Mouse (Mus musculus) spleen, adult 2 months (tissue): ENCODE data around the gene Nme2. TPM values are rescaled to one million over a fixed set of nuclear protein-coding genes. Genes with fewer than 3 reads are reported as not detected.

ENCODE experiments used
- DNase-seq, 2 experiments: peaks; one replicate each; pipeline versions ENCODE4 v3.0.0 to v3.0.0-alpha.2; 2012 to 2021; ENCODE audit warnings: low spot score in 2 of 2, low read depth in 1 of 2
- H3K27ac ChIP-seq: fragments of 200-500 bp; 2 replicates; pipeline ENCODE4 v1.5.1; 2012; ENCODE audit warnings: low read length, inconsistent platforms; ENCODE audit not compliant: insufficient read depth
- H3K27me3 ChIP-seq: fragments of 200-500 bp; 2 replicates; pipeline ENCODE4 v1.6.1; 2012; ENCODE audit warnings: mild to moderate bottlenecking, moderate library complexity, low read length, inconsistent platforms; ENCODE audit not compliant: control insufficient read depth, insufficient read depth
- H3K36me3 ChIP-seq: fragments of 200-500 bp; 2 replicates; pipeline ENCODE4 v1.6.1; 2012; ENCODE audit warnings: mild to moderate bottlenecking, low read length, inconsistent platforms; ENCODE audit not compliant: control insufficient read depth, insufficient read depth
- H3K4me1 ChIP-seq: fragments of 200-500 bp; 2 replicates; pipeline ENCODE4 v1.6.1; 2011; ENCODE audit warnings: inconsistent platforms; ENCODE audit not compliant: control insufficient read depth, insufficient read depth, insufficient read length
- H3K4me3 ChIP-seq: fragments of 200-500 bp; 2 replicates; pipeline ENCODE4 v1.5.1; 2011; ENCODE audit warnings: mild to moderate bottlenecking, inconsistent platforms; ENCODE audit not compliant: insufficient read depth, insufficient read length; ENCODE audit errors: extremely low read depth
- CTCF ChIP-seq: fragments of 200-500 bp; IDR thresholded peaks from 2 replicates; pipeline ENCODE4 v1.5.1; 2011; ENCODE audit warnings: mild to moderate bottlenecking, inconsistent platforms; ENCODE audit not compliant: insufficient read depth, insufficient read length, insufficient replicate concordance; ENCODE audit errors: extremely low read depth
- POLR2A ChIP-seq: fragments of 200-500 bp; IDR thresholded peaks from 2 replicates; pipeline ENCODE4 v1.6.1; 2011; ENCODE audit warnings: low read depth, low read length, inconsistent platforms
- WGBS: fragments of 180-500 bp; shearing (Covaris S2); methylation state at CpG from one replicate; pipeline ENCODE4 v1.1.7; 2018; 5-methylcytosine and 5-hydroxymethylcytosine counted together
- polyA plus RNA-seq: library from polyadenylated mRNA; depleted of rRNA; stranded (reverse); fragments of >200 nt; gene quantifications from 2 replicates; pipeline ENCODE4 v1.2.3, GENCODE M21; 2012; rRNA removed

The Nme2 gene
- polyA plus RNA-seq = 88.3 and 103 TPM in 2 replicates

DNA sequence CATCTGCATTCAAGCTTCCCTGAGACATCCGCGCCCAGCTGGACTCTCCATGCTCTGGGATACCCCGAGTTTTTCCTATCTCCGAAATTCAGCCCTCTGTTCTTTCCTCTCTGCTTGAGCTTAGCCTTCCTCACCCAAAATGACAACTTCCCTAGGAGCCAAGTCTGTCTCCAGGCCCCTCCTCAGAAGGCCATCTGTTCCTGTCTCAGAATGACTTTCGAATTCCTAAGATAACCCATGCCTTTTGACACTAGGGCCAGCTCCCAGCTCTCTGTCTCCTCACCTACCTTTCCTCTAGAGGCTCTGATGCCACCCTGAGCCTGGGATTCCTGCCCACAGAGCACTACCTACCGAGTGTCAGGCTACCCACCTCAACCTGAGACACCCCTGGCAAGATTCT is at the start of gene Nme2:
Gene Nme2 (minus strand): TSS at position 101 of the 400 bp plus-strand sequence.
- Histone ChIP-seq H3K4me1 (peaks cover 13% of the 10 kb centered on the region; the same call in 1 of the 2 replicates), H3K36me3 (peaks cover 17% of the 10 kb centered on the region), H3K4me3 (peak within 1 kb of the TSS; percentile 93), H3K27me3 (no peaks in the 10 kb centered on the region), H3K27ac (peak within 1 kb of the TSS; percentile 94)
- TF ChIP-seq POLR2A (no peak), CTCF (no peak)
- DNase-seq = no peak
- under 1% methylated on average over 6 of the region's 6 CpGs for WGBS

DNA sequence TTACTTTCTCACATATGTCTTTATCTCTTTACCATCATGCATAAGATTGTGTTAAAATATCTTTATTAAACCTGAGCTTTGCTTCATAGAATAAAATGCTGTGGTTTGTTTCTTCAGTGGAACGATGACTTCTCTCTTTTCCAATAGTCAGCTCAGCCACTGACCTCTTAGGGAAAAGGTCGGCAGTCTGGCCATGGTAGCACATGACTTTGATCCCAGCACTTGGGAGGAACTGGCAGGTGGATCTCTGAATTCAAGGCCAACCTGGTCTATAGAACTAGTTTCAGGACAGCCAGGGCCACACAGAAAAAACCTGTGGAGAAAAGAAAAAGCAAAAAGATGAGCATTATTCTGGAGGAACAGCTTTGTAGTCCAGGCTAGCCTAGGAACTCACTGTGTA is 47.3 kb upstream of the Nme2 start:
- DNase-seq = no peak
- peaks cover 3% of the 10 kb centered on the region for H3K4me1 ChIP-seq
- H3K27me3 ChIP-seq = no peaks in the 10 kb centered on the region
- no peaks in the 10 kb centered on the region for H3K36me3 ChIP-seq
- 81% methylated on average over 2 of the region's 2 CpGs for WGBS
- no peak for TF ChIP-seq POLR2A
- no peak for TF ChIP-seq CTCF
- no peak overlapping the region for H3K27ac ChIP-seq
- H3K4me3 ChIP-seq = no peak overlapping the region

DNA sequence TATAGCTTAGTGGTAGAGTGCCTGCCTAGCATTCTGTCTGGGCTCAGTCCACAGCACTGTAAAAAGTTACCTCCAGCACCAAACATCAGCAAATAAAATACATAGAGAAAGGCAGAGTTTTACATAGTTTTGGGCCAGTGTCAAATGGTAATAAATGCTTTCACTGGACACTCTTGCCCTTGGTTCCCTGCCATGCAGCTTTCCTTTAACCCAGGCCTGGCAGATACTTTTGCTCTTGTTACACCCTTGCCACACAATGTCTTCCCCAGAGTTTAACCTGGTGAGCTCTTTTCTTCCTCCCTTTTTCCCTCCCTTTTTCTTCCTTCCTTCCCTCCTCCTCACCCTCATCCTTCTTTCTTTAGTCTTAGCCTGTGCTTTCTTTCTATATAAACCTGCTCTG is 43.2 kb upstream of the Nme2 start:
- H3K27me3 ChIP-seq = no peaks in the 10 kb centered on the region
- no peak for DNase-seq
- no peak overlapping the region for H3K27ac ChIP-seq
- peaks cover 10% of the 10 kb centered on the region for H3K4me1 ChIP-seq
- H3K4me3 ChIP-seq = no peak overlapping the region
- no peak for TF ChIP-seq CTCF
- TF ChIP-seq POLR2A = no peak
- H3K36me3 ChIP-seq = no peaks in the 10 kb centered on the region

DNA sequence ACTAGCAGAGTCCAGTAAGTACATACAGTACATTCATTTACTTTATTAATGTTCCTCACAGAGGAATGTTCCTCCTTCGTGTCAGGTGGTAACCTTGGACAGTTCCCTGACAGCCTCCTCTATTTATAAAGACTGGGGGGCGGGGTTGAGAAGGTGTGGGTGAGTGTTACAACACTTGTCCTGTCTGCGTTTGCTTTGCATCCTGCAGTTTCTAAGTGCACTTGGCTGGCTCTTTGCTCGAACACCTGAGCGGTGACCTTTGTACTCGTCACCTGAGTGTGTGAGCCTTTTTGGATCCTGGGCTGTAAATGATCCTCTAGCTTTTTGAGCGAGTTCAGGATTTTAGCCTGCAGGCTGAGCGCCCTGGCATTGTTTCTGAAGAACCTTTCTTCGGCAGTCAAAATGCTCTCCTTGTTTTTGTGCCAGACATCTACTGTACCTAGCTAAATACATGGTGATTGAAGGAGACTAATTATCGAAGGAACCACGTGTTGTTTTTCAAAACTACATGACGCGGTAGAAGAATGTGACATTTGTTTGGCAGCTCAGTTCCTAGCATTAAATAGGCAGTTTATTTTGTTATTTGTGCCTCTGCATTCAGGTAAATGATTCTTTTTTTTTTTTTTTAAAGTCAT is 41.2 kb upstream of the Nme2 start:
- Histone ChIP-seq H3K27ac (peak overlapping the region; percentile 23; the same call in 1 of the 2 replicates), H3K27me3 (no peaks in the 10 kb centered on the region), H3K4me1 (peaks cover 10% of the 10 kb centered on the region), H3K4me3 (peak overlapping the region; percentile 52), H3K36me3 (no peaks in the 10 kb centered on the region)
- DNase-seq = peak in 1 of 2 experiments; percentile 29
- 40% methylated on average over 13 of the region's 13 CpGs for WGBS
- TF ChIP-seq POLR2A (no peak), CTCF (no peak)

DNA sequence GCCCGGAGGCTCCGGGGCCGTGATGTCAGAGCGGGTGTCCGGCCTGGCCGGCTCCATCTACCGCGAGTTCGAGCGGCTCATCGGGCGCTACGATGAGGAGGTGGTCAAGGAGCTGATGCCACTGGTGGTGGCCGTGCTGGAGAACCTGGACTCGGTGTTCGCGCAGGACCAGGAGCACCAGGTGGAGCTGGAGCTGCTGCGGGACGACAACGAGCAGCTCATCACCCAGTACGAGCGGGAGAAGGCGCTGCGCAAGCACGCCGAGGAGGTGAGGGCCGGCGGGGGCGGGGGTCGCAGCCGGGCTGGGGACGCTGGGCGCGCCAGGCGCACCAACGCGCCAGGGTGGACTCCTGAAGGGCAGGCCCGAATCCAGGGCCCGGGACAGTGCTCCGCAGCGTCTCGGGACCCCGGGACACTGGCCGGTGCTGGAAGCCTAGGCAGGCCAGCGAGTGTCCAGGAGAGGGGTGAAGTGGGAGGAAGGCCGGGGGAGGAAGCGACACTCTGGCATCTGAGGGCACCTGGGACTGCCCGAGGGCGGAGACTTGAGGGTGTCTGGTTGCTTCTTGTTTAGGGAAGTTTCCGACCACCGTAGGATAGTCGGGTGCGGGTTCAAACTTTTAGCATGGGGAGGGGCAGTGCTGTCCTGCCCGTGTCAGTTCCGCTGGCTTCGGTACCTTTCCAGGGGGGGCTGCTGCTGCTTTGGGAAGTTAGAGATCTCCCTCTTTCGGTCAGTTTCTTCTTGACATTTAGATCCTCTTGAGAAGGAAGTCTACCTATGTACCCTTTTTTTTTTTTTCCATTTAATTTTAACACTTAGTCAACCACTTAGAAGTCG is 40.5 kb upstream of the Nme2 start:
- TF ChIP-seq POLR2A = no peak
- TF ChIP-seq CTCF = no peak
- under 1% methylated on average over 58 of the region's 58 CpGs for WGBS
- peaks cover 10% of the 10 kb centered on the region for H3K4me1 ChIP-seq
- DNase-seq = peak; percentile 56 to 59
- H3K36me3 ChIP-seq = no peaks in the 10 kb centered on the region
- peak overlapping the region; percentile 63 for H3K4me3 ChIP-seq
- H3K27ac ChIP-seq = peak overlapping the region; percentile 90
- no peaks in the 10 kb centered on the region for H3K27me3 ChIP-seq

DNA sequence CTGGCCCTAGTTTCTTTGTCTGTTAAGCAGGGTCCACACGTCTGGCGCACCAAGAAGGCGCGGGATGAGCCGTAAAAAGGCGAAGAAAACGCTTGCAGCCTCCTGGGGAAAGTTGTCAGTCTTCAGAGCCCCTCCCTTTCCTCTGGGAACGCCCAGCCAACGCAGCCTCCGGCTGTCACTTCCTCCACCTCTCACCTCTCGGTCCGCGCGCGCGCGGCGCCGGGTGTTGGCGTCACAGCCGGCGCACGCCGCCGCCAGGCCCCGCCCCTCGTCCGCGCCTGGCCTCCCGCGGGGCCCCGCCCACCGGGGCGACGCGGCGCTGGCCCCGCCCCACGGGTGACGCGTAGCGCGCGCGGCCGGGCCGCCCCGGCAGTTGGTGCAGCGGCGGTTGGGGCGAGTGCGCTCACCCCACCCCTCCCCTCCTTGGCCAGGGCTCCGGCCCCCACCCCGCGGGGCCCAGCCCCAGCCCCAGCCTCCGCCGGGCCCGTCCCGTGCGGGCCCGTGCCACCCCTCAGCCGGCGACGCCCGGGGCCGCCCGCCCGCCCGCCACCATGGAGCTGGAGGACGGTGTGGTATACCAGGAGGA is 39.8 kb upstream of the Nme2 start, which contains the start of gene Spag9:
Gene Spag9 (plus strand): TSS at position 372 of the 586 bp plus-strand sequence.
- no peaks in the 10 kb centered on the region for H3K36me3 ChIP-seq
- under 1% methylated on average over 50 of the region's 70 CpGs for WGBS
- H3K27me3 ChIP-seq = no peaks in the 10 kb centered on the region
- TF ChIP-seq CTCF (no peak), POLR2A (peak; percentile 90)
- peak; percentile 87 to 92 for DNase-seq
- H3K27ac ChIP-seq = peak within 1 kb of the TSS; percentile 99
- peaks cover 10% of the 10 kb centered on the region for H3K4me1 ChIP-seq
- peak within 1 kb of the TSS; percentile 78 for H3K4me3 ChIP-seq
